Mouse (Mus musculus) spleen, adult 2 months (tissue): ENCODE data around the gene Slc12a4.

Experiments used
- CTCF ChIP-seq: fragments of 200-500 bp; IDR thresholded peaks from 2 replicates; pipeline ENCODE4 v1.5.1; 2011; ENCODE audit warnings: mild to moderate bottlenecking, inconsistent platforms; ENCODE audit not compliant: insufficient read depth, insufficient read length, insufficient replicate concordance; ENCODE audit errors: extremely low read depth
- POLR2A ChIP-seq: fragments of 200-500 bp; IDR thresholded peaks from 2 replicates; pipeline ENCODE4 v1.6.1; 2011; ENCODE audit warnings: low read depth, low read length, inconsistent platforms

GRCm38 (mm10) chr8:105919390-105919789, 46.5 kb downstream of the Slc12a4 start:
- TF ChIP-seq CTCF, result no peak
- TF ChIP-seq POLR2A, result no peak
